Comparison of ENCODE assay signal across 7 mouse cellular contexts in the genomic region with DNA sequence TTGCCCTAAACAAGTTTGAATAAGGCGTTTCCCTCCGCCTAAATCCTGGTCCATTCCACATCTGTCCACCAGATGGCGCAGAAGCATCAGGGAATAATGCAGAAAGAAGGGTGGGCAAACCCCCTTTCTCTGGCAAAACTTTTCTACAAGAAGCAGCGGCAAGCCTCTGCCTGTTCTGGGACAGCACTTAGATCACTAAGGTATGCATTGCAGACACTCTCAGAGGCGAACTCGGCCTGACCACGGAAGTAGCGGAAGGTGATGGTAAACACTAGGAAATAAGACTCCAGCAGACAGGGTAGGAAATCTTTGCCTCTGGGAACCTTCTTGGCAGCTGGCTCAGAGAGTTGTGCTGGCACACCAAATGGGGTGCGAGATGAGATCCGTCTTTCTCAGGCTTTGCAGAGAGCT. TPM values are rescaled to one million over a fixed set of nuclear protein-coding genes. Genes with fewer than 3 reads are reported as not detected.
A peak's percentile ranks its signal among the peaks of the same experiment; 100 is the strongest.
DNase-seq lines count a peak whose midpoint lies in the region; TF ChIP-seq lines count a peak whose summit lies in the region.

No protein-coding gene starts in this region.

- intact Hi-C loops in left cerebral cortex, postnatal 14 days (cut with DNase I) = loop anchor here (1.0 to 2.0 kb wide), 2 partner anchors 71 to 166 kb away; no protein-coding TSS in a partner anchor

- TF ChIP-seq CTCF in cortical plate, adult 2 months (IDR thresholded peaks at IDR 0.05; ENCODE audit: extremely low read depth, insufficient read depth, low read length) = peak; percentile 96

- no peak for TF ChIP-seq POLR2A in cortical plate, adult 2 months (IDR thresholded peaks at IDR 0.05; ENCODE audit: extremely low read depth, insufficient read depth, low read length)

- no peak overlapping the region for H3K27ac ChIP-seq in cortical plate, adult 2 months (ENCODE audit: insufficient read depth, low read length)

- H3K4me1 ChIP-seq in cortical plate, adult 2 months (ENCODE audit: control insufficient read depth, insufficient read depth, low read length) = no peaks in the 10 kb centered on the region

- DNase-seq in adipocyte (ENCODE audit: low spot score) = peak; percentile 81
- peak; percentile 84 for DNase-seq in gastrocnemius, postnatal 10 days
- peak; percentile 83 for DNase-seq in induced T-regulatory cell, adult 2 months (ENCODE audit: low read depth)
- DNase-seq in left cerebral cortex, postnatal 14 days (ENCODE audit: low spot score in 2 of 2) = peak; percentile 82 to 88
- DNase-seq in mesoderm, embryonic 11.5 days (ENCODE audit: low read depth, low spot score) = peak; percentile 89
- peak; percentile 39 to 63 for DNase-seq in right cerebral cortex, postnatal 36 days (ENCODE audit: low spot score in 2 of 2)

- H3K4me3 ChIP-seq in cortical plate, adult 2 months (ENCODE audit: insufficient read depth, low read length) = no peak overlapping the region

RNA-seq across cellular contexts. Expression of a gene that starts 7.2 kb away (rescaled TPM):
- 0.35 and 0.49 TPM in 2 replicates for polyA plus RNA-seq in cortical plate, adult 2 months (2012; rRNA removed)
- under 1 TPM; 0.25 to 0.26 TPM for total RNA-seq in gastrocnemius, postnatal 10 days (2021)
- under 1 TPM; 0.20 to 0.32 TPM for total RNA-seq in left cerebral cortex, postnatal 14 days (2021)

RNA-seq across cellular contexts. Expression of a gene that starts 14.7 kb away (rescaled TPM):
- polyA plus RNA-seq in cortical plate, adult 2 months (2012; rRNA removed) = 29.5 and 29.6 TPM in 2 replicates
- total RNA-seq in gastrocnemius, postnatal 10 days (2021) = 10 to 100 TPM; 17.8 to 22.8 TPM
- 10 to 100 TPM; 54.7 to 67.9 TPM for total RNA-seq in left cerebral cortex, postnatal 14 days (2021)

RNA-seq across cellular contexts. Expression of a gene that starts 31.5 kb away (rescaled TPM):
- 0.19 and 0.81 TPM in 2 replicates for polyA plus RNA-seq in cortical plate, adult 2 months (2012; rRNA removed)
- under 1 TPM in 1 of 2 experiments, not detected in 1; 0.07 TPM for total RNA-seq in gastrocnemius, postnatal 10 days (2021)
- total RNA-seq in left cerebral cortex, postnatal 14 days (2021) = 1 to 10 TPM; 1.8 to 3.1 TPM
